Mouse (Mus musculus) embryonic stem cell, embryonic (primary cell): ENCODE measurements at regions not wholly inside any gene's neighbourhood (a gene's known extent, or its start where the extent isn't known, plus 50 kb on each side); places are given as distances from the start of the nearest gene placed in this dataset.
"Not testable (repeated sequence)": the region's sequence is repeated elsewhere in the genome, so short reads cannot be mapped to it uniquely, and the experiment has no call there.

ENCODE experiments used
- CTCF ChIA-PET, 4 experiments: fragments of 300-600 bp in 2 of 4; fragments of 350-600 bp in 2 of 4; sonication (Branson Sonifier 250); formaldehyde crosslinking; loops; one replicate each; lab custom pipeline; 2022; ENCODE audit warnings: inconsistent platforms in 2 of 4; lab: Charles Lee
- POLR2A ChIA-PET, 4 experiments: fragments of 300-600 bp in 2 of 4; fragments of 350-600 bp in 2 of 4; sonication (Branson Sonifier 250); formaldehyde crosslinking; loops; one replicate each; lab custom pipeline; 2022; ENCODE audit warnings: antibody characterized with exemption in 4 of 4, inconsistent platforms in 1 of 4; lab: Charles Lee

- POLR2A ChIA-PET, result no interaction called here
- CTCF ChIA-PET, result no interaction called here
Observed at GRCm38 (mm10) chr7:138758386-138758785, 87.5 kb upstream of the Ppp2r2d start.

GRCm38 (mm10) chr7:138748442-138748841 is 97.4 kb upstream of the Ppp2r2d start:
- CTCF ChIA-PET, result interaction anchor here in 1 of 4 experiments (0.7 kb wide), 1 partner anchor 73 kb away, joined by 3 read pairs; no protein-coding TSS in a partner anchor
- POLR2A ChIA-PET, result no interaction called here

DNA sequence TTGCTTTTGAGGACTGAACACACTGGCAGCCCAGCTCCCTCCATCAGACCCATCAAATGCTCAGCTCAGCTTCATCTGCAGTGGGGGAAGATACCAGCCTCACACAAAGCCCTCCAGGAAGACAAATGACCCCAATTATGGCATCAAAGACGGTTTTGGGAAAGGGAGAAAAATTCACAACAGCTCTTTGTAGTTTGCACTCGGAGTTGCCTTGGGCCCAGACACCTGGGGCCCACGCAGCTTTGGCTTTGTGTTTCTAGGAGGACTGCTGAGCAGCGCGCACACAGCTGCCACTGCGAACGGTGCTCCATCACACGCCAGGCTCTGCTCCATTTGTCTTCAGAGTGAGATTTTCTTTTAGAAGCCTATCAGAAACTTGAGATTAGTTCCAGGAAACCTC is 99.3 kb upstream of the Ppp2r2d start:
- ChIA-PET POLR2A (no interaction called here), CTCF (interaction anchor here in 3 of 4 experiments (0.7 to 1.7 kb wide), 4 partner anchors 12 to 498 kb away, joined by 3 to 7 read pairs (median 3); no protein-coding TSS in a partner anchor)

DNA sequence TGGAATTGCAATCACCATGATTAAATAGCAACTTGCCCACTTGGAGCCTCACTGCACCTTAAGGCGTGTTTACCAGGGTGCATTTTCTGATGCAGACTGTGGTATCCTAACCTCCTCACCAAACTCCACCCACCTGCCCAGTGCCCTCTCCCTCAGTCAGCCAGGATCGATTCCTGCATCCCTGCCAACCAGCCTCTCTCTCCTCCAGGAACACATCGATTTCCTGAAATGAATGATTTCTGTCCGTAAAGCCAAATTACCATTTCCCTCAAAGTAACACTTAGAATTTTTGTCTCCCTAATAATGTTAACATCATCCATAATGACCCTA is 103.4 kb upstream of the Ppp2r2d start:
- ChIA-PET POLR2A (interaction anchor here in 1 of 4 experiments (1.1 kb wide), 1 partner anchor 150 kb away, joined by 3 read pairs; no protein-coding TSS in a partner anchor), CTCF (interaction anchor here in 3 of 4 experiments (0.6 to 1.1 kb wide), 3 partner anchors 11 to 485 kb away, joined by 3 to 5 read pairs (median 4); no protein-coding TSS in a partner anchor)

GRCm38 (mm10) chr7:138741816-138742515 is 103.9 kb upstream of the Ppp2r2d start:
- CTCF ChIA-PET, result interaction anchor here in 2 of 4 experiments (0.7 to 0.8 kb wide), 2 partner anchors 326 to 507 kb away, joined by 3 to 12 read pairs; no protein-coding TSS in a partner anchor

DNA sequence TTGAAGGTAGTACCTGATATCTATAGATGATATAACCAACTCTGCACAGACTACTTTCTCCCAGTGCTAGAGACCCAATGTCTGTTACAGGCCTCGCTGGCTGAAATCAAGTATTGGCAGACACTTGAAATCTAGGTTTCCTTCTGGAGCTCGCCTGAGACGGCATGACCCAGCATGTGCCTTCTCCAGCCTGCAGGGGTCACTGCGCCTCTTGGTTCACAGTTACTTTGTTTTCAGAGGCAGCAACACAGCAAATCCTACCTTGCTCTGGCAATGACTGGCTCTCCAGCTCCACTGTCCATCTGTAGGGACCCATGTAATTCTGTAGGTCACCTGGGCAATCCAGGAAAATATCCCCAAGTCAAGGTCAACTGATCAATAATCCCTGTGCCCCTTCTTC is 111.6 kb upstream of the Ppp2r2d start:
- CTCF ChIA-PET, result interaction anchor here (0.5 to 1.9 kb wide), 28 partner anchors 9 to 1532 kb away, joined by 3 to 10 read pairs (median 4); no protein-coding TSS in a partner anchor
- POLR2A ChIA-PET, result no interaction called here

More at GRCm38 (mm10) chr7:138741816-138742515, 103.9 kb upstream of the Ppp2r2d start:
- POLR2A ChIA-PET, result interaction anchor here in 1 of 4 experiments (1.1 kb wide), 1 partner anchor 150 kb away, joined by 3 read pairs; no protein-coding TSS in a partner anchor

DNA sequence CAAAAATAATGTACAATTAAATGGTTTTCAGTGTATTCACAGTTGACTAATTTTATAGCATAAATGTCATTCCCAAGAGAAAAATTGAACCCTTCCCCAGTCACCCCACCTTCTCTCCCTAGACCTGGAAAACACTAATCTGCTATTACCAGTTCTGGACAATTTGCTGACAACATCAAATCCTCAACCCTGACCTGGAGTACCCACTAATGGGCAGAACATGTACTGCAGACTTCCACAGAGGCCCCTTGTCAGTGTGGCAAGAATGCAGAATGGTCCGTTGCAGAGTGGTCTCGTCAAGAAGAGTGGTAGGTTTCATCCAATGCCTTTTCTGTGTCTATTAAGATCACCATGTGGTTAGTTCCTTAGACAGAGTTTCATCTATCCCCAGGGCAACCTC is 121.0 kb upstream of the Ppp2r2d start:
- ChIA-PET POLR2A (no interaction called here), CTCF (interaction anchor here in 1 of 4 experiments (1.6 kb wide), 1 partner anchor 9 kb away, joined by 5 read pairs; no protein-coding TSS in a partner anchor)

DNA sequence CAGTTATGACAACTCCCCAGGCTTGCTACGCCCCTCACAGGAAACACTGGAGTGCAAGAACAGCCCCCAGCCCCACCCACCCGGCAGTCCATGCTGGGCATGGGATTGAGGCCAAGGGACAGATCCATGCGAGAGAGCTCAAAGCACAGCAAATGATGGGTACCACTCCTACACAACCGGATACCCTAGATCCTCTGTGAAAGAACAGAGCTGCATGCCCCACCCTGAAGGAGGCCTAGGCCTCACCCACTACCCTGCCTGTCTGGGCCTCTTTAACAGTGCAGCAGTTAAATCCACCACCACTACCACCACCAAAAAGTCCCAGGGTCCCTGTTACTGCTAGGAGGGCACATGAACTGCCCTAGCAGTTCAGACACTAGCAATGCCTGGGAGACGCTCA is 126.3 kb upstream of the Ppp2r2d start:
- ChIA-PET POLR2A (interaction anchor here in 1 of 4 experiments (0.6 kb wide), 1 partner anchor 37 kb away, joined by 3 read pairs; no protein-coding TSS in a partner anchor), CTCF (no interaction called here)

DNA sequence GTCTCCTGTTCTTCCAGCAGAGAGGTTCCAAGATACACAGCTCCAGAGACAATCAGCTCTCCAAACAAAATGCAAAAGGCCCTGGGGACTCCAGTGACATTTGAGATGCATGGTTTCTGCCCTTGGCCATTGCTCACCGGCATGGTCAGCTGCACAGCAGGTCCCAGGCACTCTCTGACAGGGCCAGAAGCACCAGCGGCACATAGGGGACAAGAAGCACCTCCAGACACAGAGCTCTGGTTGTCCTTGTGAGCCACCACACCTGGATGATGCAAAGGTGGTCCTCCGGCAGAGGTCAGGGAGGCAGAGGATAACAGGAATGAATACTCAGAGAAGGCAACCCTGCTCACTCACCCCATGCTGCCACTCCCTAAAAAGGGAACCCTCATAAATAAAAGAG is 126.8 kb upstream of the Ppp2r2d start:
- ChIA-PET CTCF (no interaction called here), POLR2A (no interaction called here)

DNA sequence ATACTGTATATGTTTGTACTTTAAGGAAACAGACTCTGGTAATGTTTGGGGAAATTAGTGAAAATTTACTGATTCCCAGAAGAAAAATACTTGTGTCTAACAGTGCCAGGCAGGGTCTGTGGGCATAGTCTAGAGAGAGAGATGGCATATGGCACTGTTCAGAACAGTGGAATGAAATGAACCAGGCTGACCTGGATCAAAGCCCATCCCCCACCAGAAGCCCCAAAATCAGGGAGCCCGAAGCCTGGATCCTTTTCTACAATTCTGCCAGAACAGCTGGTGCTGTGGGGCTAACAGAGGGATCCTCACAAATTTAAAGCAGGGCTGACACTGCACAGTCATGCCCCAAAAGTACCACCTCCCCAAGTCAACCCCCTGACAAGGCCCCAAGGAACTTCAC is 131.1 kb upstream of the Ppp2r2d start:
- POLR2A ChIA-PET, result no interaction called here
- CTCF ChIA-PET, result no interaction called here

DNA sequence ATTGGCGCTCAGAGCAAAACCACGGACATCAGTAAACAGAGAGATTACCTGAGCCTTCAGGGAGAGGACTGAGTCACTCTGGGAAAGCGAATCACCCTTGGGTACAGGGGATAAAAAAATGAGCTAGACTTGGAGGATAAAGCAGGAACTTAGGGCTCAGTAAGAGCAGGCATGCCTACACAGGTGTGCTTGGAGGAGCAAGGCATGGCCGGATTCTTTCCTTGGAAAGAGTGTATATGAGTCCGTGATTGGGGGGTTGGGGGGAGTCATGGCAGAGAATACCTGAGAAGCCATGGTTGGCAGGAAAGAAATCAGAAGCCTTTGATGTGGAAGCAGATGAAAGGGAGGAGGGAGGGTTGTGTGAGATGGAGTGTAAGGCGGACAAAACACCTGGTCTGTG is 137.5 kb upstream of the Ppp2r2d start:
- ChIA-PET POLR2A (no interaction called here), CTCF (no interaction called here)

- CTCF ChIA-PET, result interaction anchor here in 1 of 4 experiments (0.6 kb wide), 1 partner anchor 16 kb away, joined by 11 read pairs; no protein-coding TSS in a partner anchor
- POLR2A ChIA-PET, result not testable (repeated sequence)
Observed at GRCm38 (mm10) chr7:138699599-138699998, 146.3 kb upstream of the Ppp2r2d start.

DNA sequence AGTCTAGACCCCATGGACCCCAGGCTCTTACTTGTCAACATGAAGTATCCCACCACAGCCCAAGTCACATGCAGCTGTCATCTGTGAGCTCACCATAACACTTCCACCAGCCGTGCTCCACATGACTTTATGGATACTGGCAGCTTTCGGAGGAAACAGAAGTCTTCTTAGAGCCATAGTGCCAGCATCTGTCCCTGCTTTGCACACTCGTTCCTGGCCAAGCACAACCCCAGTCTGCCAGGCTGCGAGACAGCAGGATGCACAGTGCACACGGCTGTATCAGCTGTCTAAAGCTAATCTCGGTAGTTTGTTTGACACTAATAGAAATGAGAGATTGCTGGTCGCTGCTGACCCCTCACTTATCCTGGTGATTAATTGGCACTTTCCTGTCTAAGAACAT is 163.7 kb upstream of the Ppp2r2d start:
- CTCF ChIA-PET, result interaction anchor here in 1 of 4 experiments (0.7 kb wide), 1 partner anchor 44 kb away, joined by 4 read pairs; no protein-coding TSS in a partner anchor

DNA sequence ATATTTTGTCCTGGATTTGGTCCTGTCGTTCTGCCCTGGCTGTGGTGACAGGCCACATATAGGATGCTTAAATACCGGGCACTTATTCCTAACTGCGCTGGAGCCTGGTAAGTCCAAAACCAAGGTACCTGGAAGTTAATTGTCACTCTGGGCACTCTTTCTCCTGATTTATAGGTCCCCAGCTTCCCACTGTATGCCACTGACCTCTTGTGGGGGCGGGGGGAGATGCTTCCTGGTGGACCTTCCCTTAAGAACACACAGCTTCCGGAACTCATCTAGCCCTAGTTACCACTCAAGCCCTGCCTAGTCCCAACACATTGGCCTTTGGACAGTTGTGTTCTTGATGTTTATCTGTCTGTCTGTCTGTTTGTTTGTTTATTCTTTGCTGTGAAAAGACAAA is 165.3 kb upstream of the Ppp2r2d start:
- CTCF ChIA-PET, result no interaction called here
- POLR2A ChIA-PET, result no interaction called here

More for the DNA sequence above, 163.7 kb upstream of the Ppp2r2d start:
- POLR2A ChIA-PET, result interaction anchor here in 1 of 4 experiments (1.1 kb wide), 1 partner anchor 26 kb away, joined by 3 read pairs; no protein-coding TSS in a partner anchor

DNA sequence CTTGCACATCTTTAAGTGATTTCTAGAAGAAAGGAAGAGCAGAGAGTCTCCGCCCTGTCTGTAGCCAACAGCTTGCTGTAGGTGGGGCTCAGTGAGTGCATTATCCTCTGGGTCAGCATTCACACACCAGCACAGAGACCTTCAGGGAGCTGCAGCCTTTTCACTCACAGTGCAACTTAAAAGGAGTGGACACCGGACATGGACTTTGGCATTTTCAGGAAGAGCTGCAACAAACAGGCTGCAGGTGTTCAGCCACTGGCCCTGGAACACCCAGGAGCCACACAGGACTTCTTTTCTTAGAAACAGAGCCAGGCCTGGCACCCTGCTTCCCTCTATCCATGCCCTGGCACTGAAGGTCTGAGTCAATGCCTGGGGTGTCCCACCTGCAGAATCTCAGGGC is 166.3 kb upstream of the Ppp2r2d start:
- CTCF ChIA-PET, result no interaction called here

GRCm38 (mm10) chr7:138672959-138673358 is 172.9 kb upstream of the Ppp2r2d start:
- ChIA-PET CTCF (interaction anchor here in 1 of 4 experiments (0.7 kb wide), 1 partner anchor 48 kb away, joined by 4 read pairs; no protein-coding TSS in a partner anchor), POLR2A (no interaction called here)

More for the DNA sequence above, 166.3 kb upstream of the Ppp2r2d start:
- POLR2A ChIA-PET, result no interaction called here

DNA sequence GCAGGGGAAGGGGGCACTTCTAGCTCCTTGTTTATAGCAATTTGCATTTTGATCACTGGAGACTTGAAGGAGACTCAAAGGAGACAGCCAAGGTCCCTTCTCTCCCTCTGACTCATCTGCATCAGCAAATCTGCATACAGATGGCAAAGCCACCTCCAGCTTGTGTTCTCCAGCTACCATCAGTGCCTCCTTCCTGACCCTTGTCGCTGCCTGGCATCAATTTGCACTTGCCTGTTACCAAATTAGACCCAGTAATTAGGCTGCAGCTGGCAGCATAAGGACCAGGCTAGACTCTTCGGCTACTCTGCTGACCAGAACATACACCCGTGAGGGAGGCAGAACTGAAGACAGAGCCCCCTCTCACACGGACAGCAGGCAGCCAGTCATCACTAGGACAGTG is 177.5 kb upstream of the Ppp2r2d start:
- ChIA-PET POLR2A (interaction anchor here in 3 of 4 experiments (1.2 to 2.9 kb wide), 4 partner anchors 12 to 13 kb away, joined by 3 to 10 read pairs (median 6); no protein-coding TSS in a partner anchor), CTCF (interaction anchor here in 2 of 4 experiments (0.6 to 1.3 kb wide), 2 partner anchors 256 to 283 kb away, joined by 3 to 6 read pairs; no protein-coding TSS in a partner anchor)

DNA sequence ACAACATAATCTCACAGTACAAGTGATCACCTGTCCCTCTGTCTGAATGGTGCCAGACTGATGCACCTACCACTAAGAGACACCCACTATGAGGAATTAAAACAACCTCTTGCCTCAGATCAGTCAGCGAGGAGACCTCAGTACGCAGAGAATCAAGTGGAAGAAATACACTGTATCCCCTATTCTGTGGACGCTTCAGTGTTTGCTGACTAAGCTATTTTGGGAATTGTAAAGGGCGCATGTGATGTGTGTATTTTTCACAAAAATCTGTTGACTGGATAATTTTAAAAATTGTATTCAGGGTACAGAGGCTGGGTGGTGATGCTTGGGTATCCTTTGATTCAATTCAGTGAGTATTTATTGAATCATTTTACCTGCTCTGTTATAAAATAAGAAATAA is 185.8 kb upstream of the Ppp2r2d start:
- ChIA-PET CTCF (no interaction called here), POLR2A (interaction anchor here in 1 of 4 experiments (0.7 kb wide), 1 partner anchor 493 kb away, joined by 3 read pairs; no protein-coding TSS in a partner anchor)

- CTCF ChIA-PET, result no interaction called here
- POLR2A ChIA-PET, result interaction anchor here in 2 of 4 experiments (1.5 to 2.4 kb wide), 2 partner anchors 11 kb away, joined by 8 to 10 read pairs; no protein-coding TSS in a partner anchor
Observed at GRCm38 (mm10) chr7:138657521-138657920, 188.4 kb upstream of the Ppp2r2d start.
